ENCODE assay signal across 8 mouse cellular contexts in the genomic region with DNA sequence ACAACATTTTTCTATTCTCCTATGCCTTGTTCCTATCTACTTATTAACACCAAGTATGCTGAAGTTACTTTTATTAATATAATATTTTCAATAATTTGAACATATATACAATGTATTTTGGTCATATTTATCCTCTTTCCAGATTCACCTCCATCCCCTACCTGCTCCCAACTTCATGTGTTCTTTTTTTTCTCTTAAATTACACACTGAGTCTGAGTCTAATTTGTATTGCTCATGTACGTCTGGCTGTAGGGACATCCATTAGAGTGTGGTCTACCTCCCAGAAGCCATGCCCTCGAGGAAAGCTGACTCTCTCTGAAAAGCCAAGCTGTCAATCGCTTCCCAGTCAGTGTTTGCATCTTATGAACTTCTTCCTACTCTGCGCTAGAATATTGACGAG. TPM values are rescaled to one million over a fixed set of nuclear protein-coding genes. Genes with fewer than 3 reads are reported as not detected.
A peak's percentile ranks its signal among the peaks of the same experiment; 100 is the strongest.
DNase-seq lines count a peak whose midpoint lies in the region; ATAC-seq and TF ChIP-seq lines count a peak whose summit lies in the region.

A gene (plus strand): TSS at position 301 of the 400 bp plus-strand sequence.

- TF ChIP-seq POLR2A in kidney, adult 2 months (IDR thresholded peaks at IDR 0.05; ENCODE audit: low read depth, low read length): no peak
- no peak for TF ChIP-seq POLR2A in cortical plate, adult 2 months (IDR thresholded peaks at IDR 0.05; ENCODE audit: extremely low read depth, insufficient read depth, low read length)

- peak within 1 kb of the TSS; percentile 40; the same call in 1 of the 2 replicates for H3K27ac ChIP-seq in kidney, adult 2 months (ENCODE audit: insufficient read depth, low read depth, low read length)
- H3K27ac ChIP-seq in cortical plate, adult 2 months (ENCODE audit: insufficient read depth, low read length): no peak within 1 kb of the TSS
- peak within 1 kb of the TSS; percentile 83 for H3K27ac ChIP-seq in hindbrain, embryonic 12.5 days
- no peak within 1 kb of the TSS for H3K27ac ChIP-seq in midbrain, embryonic 11.5 days (ENCODE audit: low read depth, low read length)

- peak within 1 kb of the TSS; percentile 62 for H3K4me2 ChIP-seq in hindbrain, embryonic 12.5 days (replicated peaks)
- peak within 1 kb of the TSS; percentile 88 for H3K4me2 ChIP-seq in midbrain, embryonic 11.5 days

- H3K36me3 ChIP-seq in kidney, adult 2 months (ENCODE audit: control insufficient read depth, insufficient read depth, low read length): no peaks in the 10 kb centered on the region
- no peaks in the 10 kb centered on the region for H3K36me3 ChIP-seq in hindbrain, embryonic 12.5 days
- no peaks in the 10 kb centered on the region for H3K36me3 ChIP-seq in midbrain, embryonic 11.5 days (ENCODE audit: control insufficient read depth, insufficient read depth, low read length)

- no peaks in the 10 kb centered on the region for H3K9me3 ChIP-seq in hindbrain, embryonic 12.5 days (replicated peaks)
- H3K9me3 ChIP-seq in midbrain, embryonic 11.5 days (ENCODE audit: control insufficient read depth, low read length): no peaks in the 10 kb centered on the region

- no peak for ATAC-seq in hindbrain, embryonic 12.5 days (ENCODE audit: low FRiP score)
- ATAC-seq in midbrain, embryonic 11.5 days (ENCODE audit: low FRiP score): no peak

- TF ChIP-seq CTCF in kidney, adult 2 months (conservative IDR thresholded peaks at IDR 0.05; ENCODE audit: insufficient read depth, insufficient read length, low read depth, low read length): no peak
- TF ChIP-seq CTCF in cortical plate, adult 2 months (IDR thresholded peaks at IDR 0.05; ENCODE audit: extremely low read depth, insufficient read depth, low read length): no peak

- no peaks in the 10 kb centered on the region for H3K27me3 ChIP-seq in kidney, adult 2 months (replicated peaks; ENCODE audit: control insufficient read depth, insufficient read depth, low read length)
- H3K27me3 ChIP-seq in hindbrain, embryonic 12.5 days: no peaks in the 10 kb centered on the region
- H3K27me3 ChIP-seq in midbrain, embryonic 11.5 days (ENCODE audit: control insufficient read depth, insufficient read depth, low read length): no peaks in the 10 kb centered on the region

- peaks cover 2% of the 10 kb centered on the region; the same call in 1 of the 2 replicates for H3K4me1 ChIP-seq in kidney, adult 2 months (ENCODE audit: control insufficient read depth, insufficient read depth, low read length)
- H3K4me1 ChIP-seq in cortical plate, adult 2 months (ENCODE audit: control insufficient read depth, insufficient read depth, low read length): no peaks in the 10 kb centered on the region
- H3K4me1 ChIP-seq in hindbrain, embryonic 12.5 days: peaks cover 8% of the 10 kb centered on the region
- peaks cover 5% of the 10 kb centered on the region for H3K4me1 ChIP-seq in midbrain, embryonic 11.5 days (ENCODE audit: control insufficient read depth, insufficient read depth, low read length)

- DNase-seq in kidney, adult 2 months: no peak
- DNase-seq in kidney, postnatal 36 days: no peak
- DNase-seq in midbrain, embryonic 11.5 days (ENCODE audit: low spot score, missing footprints): no peak
- no peak for DNase-seq in adrenal gland, adult 8-10 months
- no peak for DNase-seq in adrenal gland, postnatal 10 days
- DNase-seq in urinary bladder, postnatal 14 days (ENCODE audit: low spot score): no peak

- peak within 1 kb of the TSS; percentile 70 for H3K9ac ChIP-seq in hindbrain, embryonic 12.5 days
- peak within 1 kb of the TSS; percentile 90 for H3K9ac ChIP-seq in midbrain, embryonic 11.5 days (ENCODE audit: low read length)

- WGBS in kidney, adult 2 months: 79% methylated on average over 5 of the region's 5 CpGs
- 80% methylated on average over 5 of the region's 5 CpGs for WGBS in hindbrain, embryonic 12.5 days
- WGBS in midbrain, embryonic 11.5 days: 85% methylated on average over 5 of the region's 5 CpGs

- peak within 1 kb of the TSS; percentile 66 for H3K4me3 ChIP-seq in kidney, adult 2 months (ENCODE audit: insufficient read depth, low read depth, low read length)
- H3K4me3 ChIP-seq in cortical plate, adult 2 months (ENCODE audit: insufficient read depth, low read length): peak within 1 kb of the TSS; percentile 44
- peak within 1 kb of the TSS; percentile 51 for H3K4me3 ChIP-seq in hindbrain, embryonic 12.5 days
- peak within 1 kb of the TSS; percentile 61 for H3K4me3 ChIP-seq in midbrain, embryonic 11.5 days (ENCODE audit: low read depth, low read length)

RNA-seq across cellular contexts. Expression of the gene that starts here (rescaled TPM):
- 0.16 and 0.20 TPM in 2 replicates for polyA plus RNA-seq in kidney, adult 2 months (2012; rRNA removed)
- polyA plus RNA-seq in cortical plate, adult 2 months (2012; rRNA removed): 0.23 and 0.40 TPM in 2 replicates
- 0.29 and 0.49 TPM in 2 replicates for polyA plus RNA-seq in hindbrain, embryonic 12.5 days (2016; fragmentation: Nextera tagmentation; extraction: Ambion mirVana)
- polyA plus RNA-seq in midbrain, embryonic 11.5 days (2014; fragmentation: Nextera tagmentation; extraction: Ambion mirVana): 0.21 and 0.25 TPM in 2 replicates
- total RNA-seq in adrenal gland, adult 8-10 months (2022): under 1 TPM; 0.20 to 0.62 (median 0.36) TPM
- total RNA-seq in adrenal gland, postnatal 10 days (2021): under 1 TPM in 1 of 2 experiments, not detected in 1; 0.27 TPM

Comparison
In these comparisons a context has a peak if more than half of its experiments do, and no peak if none do; other contexts are left out.
1. H3K27ac ChIP-seq: peak in kidney, adult 2 months (single experiment) and hindbrain, embryonic 12.5 days (single experiment); none in cortical plate, adult 2 months (single experiment) and midbrain, embryonic 11.5 days (single experiment).
2. Peak in every context shown above with its lines, with median percentiles within 50 percentile points of each other: H3K4me3 ChIP-seq.